In genomic region chr8:26351643-26352540, GRCm38 (mm10) we compare ENCODE assay signal across 8 mouse cellular contexts.
DNase-seq lines count a peak whose midpoint lies in the region; ATAC-seq lines count a peak whose summit lies in the region.

No protein-coding gene starts in this region.

- H3K4me2 ChIP-seq in hindbrain, embryonic 13.5 days, result peak overlapping the region; percentile 57
- peak overlapping the region; percentile 40 for H3K4me2 ChIP-seq in midbrain, embryonic 16.5 days (ENCODE audit: low read length)

- H3K27me3 ChIP-seq in hindbrain, embryonic 13.5 days, result 0 out of 2 replicates have a peak, but pooled peaks cover 7% of the 10 kb centered on the region
- no peaks in the 10 kb centered on the region for H3K27me3 ChIP-seq in midbrain, embryonic 16.5 days (ENCODE audit: control insufficient read depth, insufficient read depth, low read depth, low read length)

- peaks cover 31% of the 10 kb centered on the region for H3K4me1 ChIP-seq in hindbrain, embryonic 13.5 days (replicated peaks)
- no peaks in the 10 kb centered on the region for H3K4me1 ChIP-seq in midbrain, embryonic 16.5 days (ENCODE audit: control insufficient read depth, insufficient read depth, low read length)

- H3K4me3 ChIP-seq in hindbrain, embryonic 13.5 days, result peak overlapping the region; percentile 26
- H3K4me3 ChIP-seq in midbrain, embryonic 16.5 days (ENCODE audit: low read depth, low read length), result peak overlapping the region; percentile 7; the same call in 1 of the 2 replicates

- no peaks in the 10 kb centered on the region for H3K36me3 ChIP-seq in hindbrain, embryonic 13.5 days
- H3K36me3 ChIP-seq in midbrain, embryonic 16.5 days (ENCODE audit: control insufficient read depth, insufficient read depth, low read length), result no peaks in the 10 kb centered on the region

- no peaks in the 10 kb centered on the region for H3K9me3 ChIP-seq in hindbrain, embryonic 13.5 days
- H3K9me3 ChIP-seq in midbrain, embryonic 16.5 days (replicated peaks; ENCODE audit: control insufficient read depth, low read length, poor library complexity, severe bottlenecking), result no peaks in the 10 kb centered on the region

- DNase-seq in adrenal gland, adult 2 months, result peak; percentile 41
- DNase-seq in cerebellum, postnatal 14 days, result peak; percentile 66 to 76
- peak; percentile 35 to 68 for DNase-seq in gastrocnemius, adult 8-10 months (ENCODE audit: low spot score in 2 of 2)
- DNase-seq in left cerebral cortex, adult 9 months (ENCODE audit: low spot score in 2 of 2), result peak; percentile 8 to 14
- peak; percentile 40 for DNase-seq in testis, postnatal 14 days (ENCODE audit: low spot score)

- peak; percentile 79 for ATAC-seq in hindbrain, embryonic 13.5 days (ENCODE audit: low FRiP score)
- ATAC-seq in midbrain, embryonic 16.5 days, result no peak
- ATAC-seq in monocyte, adult 5-6 weeks (replicated peaks; ENCODE audit: insufficient number of reproducible peaks, low FRiP score, low TSS enrichment, poor library complexity, severe bottlenecking), result no peak

- H3K27ac ChIP-seq in hindbrain, embryonic 13.5 days, result peak overlapping the region; percentile 82
- 0 out of 2 replicates have a peak overlapping the region, but pooled peaks have one; percentile 29 for H3K27ac ChIP-seq in midbrain, embryonic 16.5 days (ENCODE audit: low read length)

- WGBS in hindbrain, embryonic 13.5 days, result 22% methylated on average over 21 of the region's 21 CpGs
- 58% methylated on average over 21 of the region's 21 CpGs for whole genome bisulfite sequencing in midbrain, embryonic 16.5 days

- peak overlapping the region; percentile 64 for H3K9ac ChIP-seq in hindbrain, embryonic 13.5 days
- H3K9ac ChIP-seq in midbrain, embryonic 16.5 days (ENCODE audit: low read depth, low read length), result no peak overlapping the region

Comparison
In these comparisons a context has a peak if more than half of its experiments do, and no peak if none do; other contexts are left out.
1. DNase-seq: peak in every context shown above with its lines; median percentile 71 in cerebellum, postnatal 14 days; 52 in gastrocnemius, adult 8-10 months; 41 in adrenal gland, adult 2 months; 40 in testis, postnatal 14 days; 11 in left cerebral cortex, adult 9 months.